Mouse (Mus musculus) cerebellum, postnatal 14 days (tissue): ENCODE measurements around the gene Apob.
"Not testable (repeated sequence)": the region's sequence is repeated elsewhere in the genome, so short reads cannot be mapped to it uniquely, and the experiment has no call there.

Source experiments
- DNase-seq, 2 experiments: peaks; one replicate each; pipeline ENCODE4 v3.0.0; 2021; ENCODE audit warnings: mixed read lengths in 2 of 2

The Apob gene

GRCm38 (mm10) chr12:7977466-7978189, at the start of gene Apob:
TSS of gene Apob (plus strand) at chr12:7977648.
- DNase-seq, result peak in 1 of 2 experiments; percentile 9

- DNase-seq, result no peak
Observed at GRCm38 (mm10) chr12:7932405-7932920, 45.0 kb upstream of the Apob start.

GRCm38 (mm10) chr12:7950098-7950745, 27.2 kb upstream of the Apob start:
- DNase-seq, result no peak

GRCm38 (mm10) chr12:7958851-7959250, 18.6 kb upstream of the Apob start:
- DNase-seq, result no peak

- DNase-seq, result peak in 1 of 2 experiments; percentile 30
Observed at GRCm38 (mm10) chr12:7959310-7959918, 18.0 kb upstream of the Apob start.

GRCm38 (mm10) chr12:7962314-7962927, 15.0 kb upstream of the Apob start:
- DNase-seq, result no peak

- DNase-seq, result no peak
Observed at GRCm38 (mm10) chr12:7967221-7967620, 10.2 kb upstream of the Apob start.

GRCm38 (mm10) chr12:7970301-7970700, 7.1 kb upstream of the Apob start:
- no peak for DNase-seq

- DNase-seq, result no peak
Observed at GRCm38 (mm10) chr12:7970817-7971216, 6.6 kb upstream of the Apob start.

GRCm38 (mm10) chr12:7971736-7972135, 5.7 kb upstream of the Apob start:
- DNase-seq, result peak; percentile 29 to 36

- DNase-seq, result no peak
Observed at GRCm38 (mm10) chr12:7973773-7974322, 3.6 kb upstream of the Apob start.

GRCm38 (mm10) chr12:7978190-7978884, 889 bp downstream of the Apob start:
- DNase-seq, result peak; percentile 85 to 87

- DNase-seq, result no peak
Observed at GRCm38 (mm10) chr12:7984411-7984810, 7.0 kb downstream of the Apob start.

GRCm38 (mm10) chr12:7990804-7991203, 13.4 kb downstream of the Apob start:
- peak; percentile 77 to 83 for DNase-seq

- no peak for DNase-seq
Observed at GRCm38 (mm10) chr12:7991570-7991969, 14.1 kb downstream of the Apob start.

- no peak for DNase-seq
Observed at GRCm38 (mm10) chr12:8020931-8021330, 43.5 kb downstream of the Apob start.

- no peak for DNase-seq
Observed at GRCm38 (mm10) chr12:8029520-8029919, 52.1 kb downstream of the Apob start.

- DNase-seq, result no peak
Observed at GRCm38 (mm10) chr12:8030057-8030456, 52.6 kb downstream of the Apob start.

GRCm38 (mm10) chr12:8031169-8031568, 53.7 kb downstream of the Apob start:
- DNase-seq, result not testable (repeated sequence)

GRCm38 (mm10) chr12:8031595-8032358, 54.3 kb downstream of the Apob start:
- peak; percentile 7 to 22 for DNase-seq

- DNase-seq, result no peak
Observed at GRCm38 (mm10) chr12:8032359-8032755, 54.9 kb downstream of the Apob start.
